Mouse (Mus musculus) kidney, postnatal 25 days (tissue): ENCODE measurements at regions not wholly inside any gene's neighbourhood (a gene's known extent, or its start where the extent isn't known, plus 50 kb on each side); places are given as distances from the start of the nearest gene placed in this dataset.

ENCODE experiments used
- DNase-seq, 2 experiments: peaks; one replicate each; pipeline ENCODE4 v3.0.0; 2021; ENCODE audit warnings: mixed read lengths in 2 of 2

DNA sequence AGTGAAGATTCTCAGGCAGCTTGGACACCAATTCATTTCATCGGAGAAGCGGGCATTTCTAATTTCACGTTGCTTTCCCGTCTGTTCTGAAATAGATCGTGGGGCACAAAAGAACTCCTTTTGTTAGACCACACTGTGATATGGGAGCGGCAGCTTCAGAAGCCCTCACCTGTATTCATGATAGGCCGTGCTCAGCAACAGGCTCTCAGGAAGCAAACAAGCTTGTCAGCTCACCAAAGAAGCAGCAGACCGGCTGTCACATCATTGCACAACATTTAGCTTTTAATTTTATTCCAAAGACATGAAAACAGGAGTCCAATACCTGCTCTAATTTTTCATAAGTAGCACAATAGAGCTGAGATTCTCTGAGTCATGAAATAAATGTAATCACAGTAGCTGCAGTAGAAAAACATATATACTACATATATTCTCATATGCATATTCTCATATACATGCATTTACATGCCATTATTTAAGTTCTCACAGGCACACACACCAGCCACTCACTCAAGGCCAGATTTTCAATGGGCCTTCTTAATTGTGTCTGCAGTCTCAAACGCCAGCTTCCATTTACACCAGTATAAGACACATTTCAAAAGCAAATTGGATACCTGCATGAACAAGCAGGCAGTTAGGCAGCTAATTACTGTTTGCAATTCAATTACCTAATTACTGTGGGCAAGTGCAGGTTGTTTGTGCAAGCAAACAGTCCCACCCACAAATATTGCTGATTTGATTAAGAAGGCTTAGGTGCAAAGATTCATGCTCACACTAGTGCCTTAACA, 698.9 kb downstream of the Diaph3 start:
- DNase-seq, result no peak

DNA sequence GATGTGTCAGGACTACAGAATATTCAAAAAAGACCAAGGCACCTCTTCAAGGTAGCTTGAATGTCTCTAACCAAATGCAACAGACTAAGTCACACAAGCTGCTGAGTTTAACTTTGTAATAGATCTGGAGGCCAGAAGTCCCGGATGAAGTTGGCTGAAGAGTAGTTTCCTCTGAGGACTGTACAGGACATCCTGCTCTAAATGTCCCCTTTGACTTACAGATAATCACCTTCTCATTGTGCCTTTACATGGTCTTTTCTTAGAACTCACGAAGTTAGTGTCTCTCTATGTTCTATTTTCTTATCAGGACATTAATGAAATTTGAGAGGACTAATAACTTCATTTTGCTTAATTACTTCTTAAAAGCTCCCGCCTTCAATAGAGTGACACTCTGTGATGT, 703.7 kb downstream of the Diaph3 start:
- no peak for DNase-seq

DNA sequence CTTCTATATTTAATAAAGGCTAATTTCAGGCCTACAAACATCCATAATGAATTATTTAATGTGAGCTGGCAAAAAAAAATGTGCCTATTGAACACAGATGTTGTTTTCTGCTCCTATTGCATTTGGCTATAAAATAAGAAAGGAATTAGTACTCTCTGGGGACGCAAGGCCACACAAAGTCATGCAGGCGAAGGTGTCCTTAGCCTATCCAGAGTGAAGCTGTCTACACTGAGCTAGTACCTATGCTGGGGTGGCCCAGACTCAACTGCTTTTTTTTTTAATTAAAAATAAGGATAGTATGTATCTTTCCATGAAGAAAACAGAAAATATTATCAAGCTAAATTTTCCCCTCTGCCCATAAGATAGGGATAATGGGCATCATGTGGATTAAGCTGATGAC, 705.7 kb downstream of the Diaph3 start:
- no peak for DNase-seq

DNA sequence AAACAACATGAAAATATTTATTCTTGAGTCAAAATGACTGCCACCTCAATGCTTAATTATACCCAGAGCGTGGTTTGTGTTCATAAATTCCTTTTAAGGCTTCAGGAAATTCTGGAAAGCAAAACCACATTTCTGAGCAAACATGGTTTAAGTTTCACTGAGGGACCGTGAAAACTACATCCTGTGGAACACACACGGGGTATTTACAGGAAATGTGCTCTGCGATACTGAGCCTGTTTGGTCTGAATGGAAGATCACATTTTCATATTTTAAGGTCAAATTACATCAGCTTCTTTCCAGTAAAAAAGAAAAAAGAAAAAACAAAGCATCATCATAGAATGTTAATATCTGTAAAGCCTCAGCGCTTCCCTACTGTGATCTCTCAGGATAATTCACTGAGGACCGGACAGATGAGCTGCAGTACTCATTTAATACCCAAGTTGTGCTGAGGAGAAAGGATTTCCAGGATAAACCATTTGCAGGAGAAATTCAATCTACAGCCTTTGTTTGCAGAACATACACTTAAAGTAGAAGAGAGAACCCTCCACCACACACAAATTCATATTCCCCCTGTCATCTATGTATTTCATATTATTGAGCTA, 709.7 kb downstream of the Diaph3 start:
- DNase-seq, result no peak

DNA sequence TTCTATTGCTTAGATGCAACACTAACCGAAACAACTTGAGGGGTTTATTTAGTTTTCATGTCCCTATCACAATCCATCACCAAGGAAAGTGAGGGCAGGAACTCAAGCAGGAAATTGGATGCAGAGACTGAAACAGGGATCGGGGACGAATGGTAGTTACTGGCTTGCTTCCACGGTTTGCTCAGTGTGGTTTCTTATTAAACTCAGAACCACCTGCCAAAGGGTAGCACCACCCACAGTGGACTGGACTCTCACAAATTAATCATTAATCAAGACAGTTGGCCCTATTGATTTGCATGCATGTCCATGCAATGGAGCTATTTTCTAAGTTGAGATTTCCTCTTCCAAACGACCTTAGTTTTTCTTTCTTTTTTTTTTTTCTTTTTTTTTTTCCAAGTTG, 719.2 kb downstream of the Diaph3 start:
- DNase-seq, result peak; percentile 75 to 82

DNA sequence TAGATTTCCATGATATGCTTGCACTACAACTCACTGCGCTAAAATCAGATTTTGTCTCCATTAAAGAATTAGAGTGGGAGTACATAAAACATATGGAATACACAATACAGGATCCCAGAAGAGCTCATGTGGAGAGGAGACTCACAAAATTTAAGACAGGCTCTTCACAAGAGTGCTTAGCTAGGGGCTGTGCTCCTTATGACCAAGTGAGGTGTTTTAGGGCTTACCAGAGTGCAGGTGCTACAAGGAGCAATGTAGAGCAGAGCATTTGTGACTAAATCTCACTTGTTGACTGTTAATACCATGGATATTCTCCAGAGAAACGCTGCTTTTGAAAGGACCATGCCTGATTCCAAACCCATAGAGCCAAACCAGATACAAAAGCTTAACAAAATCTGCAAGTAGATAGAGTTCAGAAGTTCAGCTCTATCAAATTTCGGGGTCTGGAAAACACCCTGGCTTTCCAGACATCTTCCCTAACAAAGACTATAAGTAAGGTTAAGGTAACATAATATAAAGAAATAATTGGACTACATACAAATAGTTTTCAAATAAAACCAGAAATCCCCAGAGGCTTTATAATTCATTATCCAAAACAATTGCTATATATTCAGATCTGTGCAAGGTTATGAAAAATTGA, 721.0 kb downstream of the Diaph3 start:
- DNase-seq, result no peak

DNA sequence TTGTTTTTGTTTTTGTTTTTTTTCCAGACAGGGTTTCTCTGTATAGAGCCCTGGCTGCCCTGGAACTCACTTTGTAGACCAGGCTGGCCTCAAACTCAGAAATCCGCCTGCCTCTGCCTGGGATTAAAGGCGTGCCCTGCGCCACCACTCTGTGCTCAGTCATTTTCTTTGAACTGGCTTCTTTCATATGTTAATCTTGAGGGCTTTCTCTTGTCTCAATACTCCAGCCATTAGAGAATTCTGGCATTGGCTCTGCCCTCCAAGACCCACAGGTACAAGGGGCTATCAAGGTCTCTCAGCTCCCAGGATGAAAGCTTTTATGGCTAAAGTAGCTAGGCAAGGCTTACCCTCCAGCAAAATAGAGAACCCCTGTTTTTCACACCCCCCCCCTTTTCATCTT, 744.2 kb downstream of the Diaph3 start:
- no peak for DNase-seq

DNA sequence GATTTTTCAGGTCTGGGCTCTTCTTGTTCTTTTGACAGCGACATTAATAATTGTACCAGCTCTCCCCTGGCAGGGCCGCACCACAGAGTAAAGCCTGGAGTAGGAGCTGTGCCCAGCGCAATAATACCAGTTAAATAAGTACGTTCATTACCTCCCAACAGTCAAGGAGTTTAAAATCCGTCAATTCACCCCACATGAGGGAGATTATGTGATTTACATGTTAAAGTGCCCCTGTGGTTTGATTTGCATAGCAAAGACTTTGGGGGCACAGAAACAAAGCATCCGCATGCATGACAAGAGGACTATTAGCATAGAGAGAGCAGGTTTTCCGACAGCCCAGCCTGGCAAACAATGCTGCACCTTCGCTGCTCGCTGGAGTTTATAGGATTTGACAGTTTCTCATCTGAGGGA, 745.1 kb downstream of the Diaph3 start:
- DNase-seq, result no peak

DNA sequence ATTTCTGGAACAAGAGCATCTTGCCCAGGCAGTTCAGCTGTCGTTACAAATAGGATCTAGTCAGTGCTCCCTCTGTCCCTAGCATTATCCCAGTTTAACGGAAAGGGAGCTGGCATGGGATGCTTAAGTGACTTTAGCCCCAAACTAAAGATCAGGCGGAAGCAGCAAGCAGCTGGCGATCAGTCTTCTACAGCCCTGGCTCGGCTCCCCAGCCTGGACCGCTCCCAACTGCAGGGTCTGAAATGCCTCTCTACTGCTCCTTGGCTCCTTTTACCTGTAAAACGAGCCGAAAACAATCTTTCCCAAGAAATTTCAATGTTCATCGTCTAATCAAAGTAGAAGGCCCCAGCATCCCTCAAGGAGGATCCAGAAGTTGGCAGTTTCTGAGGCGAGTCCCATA, 745.5 kb downstream of the Diaph3 start:
- no peak for DNase-seq

DNA sequence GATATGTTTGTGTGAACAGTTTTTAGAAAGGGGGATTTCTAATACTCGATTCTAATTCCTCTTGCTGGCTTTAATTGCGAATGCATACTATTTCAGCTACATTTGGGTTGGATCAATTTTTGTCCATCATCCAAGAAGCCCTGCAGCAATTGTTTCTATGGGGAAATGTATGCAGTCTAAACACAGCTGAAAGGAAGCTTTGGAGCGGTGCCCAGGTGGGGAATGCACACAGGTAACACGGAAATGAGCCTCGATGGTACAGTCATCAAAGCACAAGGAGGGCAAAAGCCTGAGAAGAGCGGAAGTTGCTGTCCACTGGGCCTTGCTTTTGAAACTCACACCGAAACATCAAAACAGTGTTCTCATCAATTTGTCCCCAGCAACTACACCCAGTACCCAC, 746.0 kb downstream of the Diaph3 start:
- no peak for DNase-seq

DNA sequence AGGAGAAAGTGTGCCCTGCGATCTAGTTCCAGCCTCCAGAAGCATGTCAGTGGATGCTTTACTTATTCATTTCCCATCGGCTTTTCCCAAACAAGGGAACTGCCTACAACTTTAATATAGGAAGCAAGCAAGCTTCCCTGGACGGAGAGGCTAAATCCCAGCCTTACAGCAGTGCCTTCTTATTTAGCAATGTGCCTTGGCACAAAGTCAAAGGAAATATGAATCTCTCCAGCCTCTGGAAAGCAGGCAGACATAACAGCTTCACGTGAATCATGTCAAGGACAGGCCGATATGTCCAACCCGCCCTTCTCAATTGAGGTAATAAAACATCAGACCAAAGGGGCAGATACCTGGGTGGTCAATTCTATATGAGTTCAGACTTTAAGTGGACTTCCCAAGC, 755.9 kb downstream of the Diaph3 start:
- DNase-seq, result no peak

DNA sequence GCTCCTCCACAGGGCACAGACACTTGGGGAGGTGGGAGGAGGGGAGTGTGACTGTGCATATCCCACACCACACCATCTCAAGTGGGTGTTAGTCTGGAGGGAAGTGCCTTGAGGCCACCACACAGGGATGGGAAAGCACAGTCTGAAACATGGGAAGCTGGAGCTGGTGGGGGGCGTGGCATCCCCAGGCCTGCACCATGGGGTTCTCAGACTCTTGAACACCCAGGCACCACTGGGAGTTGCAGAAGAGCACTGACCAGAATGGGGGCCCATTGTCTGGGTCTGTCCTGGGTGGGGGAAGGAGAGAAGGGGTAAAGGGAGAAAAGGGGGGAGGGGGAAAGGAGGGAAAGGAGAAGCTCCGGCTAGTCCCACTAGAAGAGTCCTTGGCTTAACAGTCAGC, 776.0 kb downstream of the Diaph3 start:
- no peak for DNase-seq

DNA sequence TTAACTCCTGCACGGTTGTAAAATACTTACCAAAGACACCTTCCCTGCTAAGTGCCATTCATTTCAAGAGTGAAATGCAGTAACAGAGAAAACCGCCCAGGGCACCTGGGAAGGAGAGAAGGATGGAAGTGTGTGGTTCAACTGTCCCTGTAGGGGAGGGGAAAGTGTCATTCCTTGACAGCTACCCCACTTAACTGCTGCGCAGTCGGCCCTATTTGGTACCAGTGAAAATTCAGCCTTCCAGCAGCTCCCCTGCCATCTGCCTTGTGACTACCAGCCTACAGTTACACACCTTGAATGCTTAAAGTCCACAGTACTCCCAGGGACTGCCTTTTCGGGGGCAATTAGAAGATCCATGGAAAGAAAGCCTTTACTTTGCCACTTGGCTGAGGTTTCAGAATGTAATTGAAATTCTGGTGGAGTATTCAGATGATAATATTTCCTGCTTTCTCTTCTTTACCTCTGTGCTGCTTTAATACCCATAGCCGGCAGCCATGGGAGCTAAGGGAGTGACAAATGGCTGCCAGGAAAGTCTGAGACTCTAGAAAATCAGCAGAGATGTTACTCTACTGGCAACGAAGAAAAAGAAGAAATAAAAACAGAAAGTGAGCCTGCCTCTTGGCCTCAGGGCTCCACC, 780.5 kb downstream of the Diaph3 start:
- no peak for DNase-seq

DNA sequence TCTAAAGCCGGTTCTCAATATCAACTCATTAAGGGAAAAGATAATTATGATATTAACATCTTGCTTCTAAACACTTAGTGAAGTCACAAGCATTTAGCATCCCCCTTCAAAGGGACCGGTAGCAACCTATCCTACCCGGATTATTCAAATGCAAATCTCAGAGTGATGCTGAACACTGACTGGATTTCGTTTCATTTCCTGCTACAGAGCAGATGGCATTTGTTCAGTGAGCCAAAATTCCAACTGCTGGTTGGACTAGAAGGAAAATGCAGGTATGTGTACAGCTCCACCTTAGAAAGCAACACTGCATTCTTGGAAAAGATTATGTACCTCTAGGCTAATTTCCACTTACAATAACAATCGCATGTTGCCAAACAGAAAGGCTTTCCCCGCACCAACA, 782.5 kb downstream of the Diaph3 start:
- DNase-seq, result no peak

DNA sequence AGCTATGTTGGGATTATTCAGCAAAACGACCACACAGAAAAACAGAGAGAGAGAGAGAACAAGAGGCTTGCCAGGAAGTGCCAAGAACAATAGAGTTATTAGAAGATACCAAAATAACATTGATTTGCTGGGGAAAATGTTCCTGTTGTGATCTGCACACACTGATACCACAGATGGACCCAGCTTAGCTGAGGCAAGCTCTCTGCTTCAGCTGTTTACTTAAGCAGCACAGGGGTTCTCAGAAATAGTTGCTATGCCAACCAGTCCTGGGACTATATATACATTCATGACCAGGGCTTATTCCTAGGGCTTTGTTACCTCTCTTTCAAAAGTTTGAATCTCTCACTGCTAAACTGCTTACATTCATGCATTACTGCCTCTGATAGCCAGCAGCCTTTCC, 790.5 kb downstream of the Diaph3 start:
- DNase-seq, result no peak

DNA sequence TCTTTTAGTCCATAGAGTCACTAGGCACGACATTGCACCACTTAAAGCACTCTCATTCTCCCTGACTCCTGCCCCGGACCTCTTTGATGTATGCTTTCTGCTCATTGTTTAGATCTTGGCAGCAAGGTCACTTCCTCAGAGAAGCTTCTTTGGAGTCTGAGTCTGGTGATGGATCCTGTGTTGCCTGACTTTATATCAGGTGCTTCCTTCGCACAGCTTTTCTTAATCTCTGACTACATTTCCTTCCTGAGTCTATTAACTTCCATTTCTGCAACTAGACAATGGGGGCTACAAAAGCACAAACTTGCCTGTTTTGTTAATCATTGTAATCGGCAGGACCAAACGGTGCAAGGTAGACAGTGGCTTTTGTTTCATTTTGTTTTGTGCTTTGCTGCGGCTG, 802.0 kb downstream of the Diaph3 start:
- no peak for DNase-seq

DNA sequence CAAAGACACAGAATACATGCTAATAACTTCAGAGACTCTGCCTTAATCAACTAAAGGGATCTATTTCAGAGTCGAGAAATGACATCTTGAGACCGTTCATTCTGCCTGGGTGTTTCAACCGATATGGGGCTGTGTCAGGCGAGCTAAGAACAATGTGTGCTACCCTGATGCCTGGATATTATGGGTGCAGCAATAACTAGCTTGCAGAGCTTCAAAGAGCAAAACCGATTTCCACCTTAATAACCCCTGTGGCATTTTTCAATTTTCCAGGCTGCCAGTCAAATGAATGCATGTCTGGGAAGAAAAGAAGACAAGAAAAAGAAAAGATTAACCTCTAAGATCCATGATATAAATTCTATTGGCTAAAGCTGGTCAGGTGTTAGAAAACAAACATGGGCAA, 804.0 kb downstream of the Diaph3 start:
- DNase-seq, result no peak

DNA sequence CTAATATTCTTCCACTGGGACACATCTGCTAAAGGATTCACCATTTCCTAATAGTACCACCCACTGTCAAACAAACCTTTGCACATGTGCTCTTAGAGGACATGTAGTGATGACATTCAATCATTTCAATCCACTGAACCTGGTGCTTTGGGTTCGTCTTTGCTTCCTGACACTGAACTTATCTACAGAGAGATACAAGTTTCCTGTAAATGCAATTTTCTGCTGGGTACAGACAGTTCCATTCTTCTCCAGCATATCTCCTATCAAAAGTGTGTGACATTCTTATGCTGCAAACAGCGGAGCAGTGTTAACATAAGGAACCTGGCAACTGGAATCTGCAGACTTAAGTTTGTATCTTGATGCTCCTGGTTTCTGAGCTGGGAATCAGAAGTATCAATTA, 805.8 kb downstream of the Diaph3 start:
- DNase-seq, result no peak

DNA sequence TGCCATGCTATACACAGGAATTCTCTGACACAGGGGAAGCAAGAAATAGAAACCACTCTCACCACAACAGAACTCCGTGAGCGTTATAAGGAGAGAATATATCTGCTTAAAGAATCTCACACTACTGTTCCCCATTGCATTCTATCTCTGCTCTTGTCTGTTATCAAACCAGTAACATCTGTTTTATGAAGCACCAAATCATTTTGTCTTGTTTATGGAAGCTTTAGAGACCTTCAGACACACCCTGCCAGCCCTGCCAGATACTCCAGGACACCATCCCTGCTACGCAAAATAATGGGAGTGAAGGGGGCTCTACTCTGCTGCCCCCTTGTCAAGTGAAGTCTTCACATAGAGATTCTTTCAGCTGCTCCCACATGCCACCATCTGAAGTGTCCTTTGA, 811.9 kb downstream of the Diaph3 start:
- no peak for DNase-seq

DNA sequence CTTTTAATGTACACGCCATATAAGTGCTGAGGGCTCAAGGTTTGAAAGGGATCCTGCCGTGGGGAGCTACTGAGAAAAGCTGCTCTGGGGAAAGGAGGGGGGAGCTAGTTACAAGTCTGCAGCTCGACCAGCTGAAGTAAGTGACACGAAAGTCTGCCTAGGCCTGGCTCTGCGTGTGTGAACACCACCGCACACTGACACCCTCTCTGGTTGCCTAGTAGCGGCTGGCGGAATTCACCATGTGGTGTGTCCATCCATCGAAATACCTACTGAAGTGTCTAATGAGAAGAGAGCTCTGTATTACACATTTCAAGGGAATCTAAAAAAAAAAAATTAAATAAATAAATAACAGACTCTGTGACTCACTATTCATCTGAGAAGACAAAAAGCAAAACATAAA, 813.4 kb downstream of the Diaph3 start:
- no peak for DNase-seq

DNA sequence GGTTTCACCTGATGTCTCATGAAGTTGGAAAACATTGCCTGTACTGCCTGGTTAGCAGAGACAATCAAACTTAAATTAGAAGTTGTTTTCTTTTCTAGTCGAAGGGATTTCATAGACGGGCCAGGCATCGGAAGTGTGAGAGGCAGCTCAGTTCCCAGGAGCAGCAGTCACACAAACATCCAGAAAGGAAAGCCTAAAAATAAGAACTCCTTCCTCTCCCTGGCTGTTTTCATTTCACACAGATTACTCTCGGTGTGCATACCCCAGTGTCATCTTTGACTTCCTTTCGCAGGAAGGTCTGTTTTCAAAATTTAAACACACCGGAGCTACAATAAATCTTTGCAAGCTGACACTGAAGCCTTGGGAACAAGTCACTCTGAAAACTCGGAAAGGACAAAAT, 818.7 kb downstream of the Diaph3 start:
- peak; percentile 23 to 71 for DNase-seq

DNA sequence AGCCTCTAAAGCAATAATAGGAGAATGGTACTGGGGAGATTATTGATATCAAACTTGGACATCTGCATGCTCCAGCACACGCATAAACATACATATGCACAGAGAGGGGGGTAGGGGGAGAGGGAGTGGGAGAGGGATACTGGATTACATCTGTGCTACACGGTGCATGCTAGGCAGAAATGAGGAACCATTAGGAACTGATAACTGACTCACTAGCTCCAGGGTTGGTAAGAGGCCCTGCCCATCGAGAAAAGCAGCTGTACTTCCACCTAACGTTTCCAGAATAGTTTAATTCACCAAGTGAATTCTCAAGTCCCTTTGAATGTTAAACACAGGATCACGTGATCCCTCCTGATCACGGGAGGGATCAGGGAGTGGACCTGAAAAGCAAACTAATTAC, 825.1 kb downstream of the Diaph3 start:
- no peak for DNase-seq

DNA sequence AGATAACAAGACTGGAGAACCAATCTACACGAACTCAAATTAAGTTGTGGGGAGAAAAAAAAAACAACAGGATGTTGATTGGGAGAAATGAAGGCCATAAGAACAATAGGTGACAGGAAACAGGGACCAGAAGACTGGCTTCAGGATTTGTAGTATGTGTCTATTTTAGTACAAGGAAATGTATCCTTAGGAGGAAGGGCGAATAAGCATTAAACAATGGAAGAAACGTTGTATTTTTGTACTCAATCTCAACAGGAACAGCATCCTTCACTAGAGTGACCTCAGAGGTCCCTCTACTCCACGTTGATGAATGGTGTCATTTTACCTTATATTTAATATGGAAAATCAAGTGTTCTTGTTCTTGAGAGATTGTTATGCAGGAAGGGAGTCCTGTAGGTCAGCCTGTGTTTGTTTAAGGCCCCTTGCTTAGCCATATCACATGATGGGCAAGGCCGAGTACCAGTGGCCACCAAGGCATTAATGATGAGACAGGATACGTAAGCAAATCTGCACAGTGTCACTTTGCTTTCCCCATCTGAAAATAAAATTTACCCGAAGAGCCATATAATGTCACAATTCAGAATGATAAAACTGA, 832.0 kb downstream of the Diaph3 start:
- DNase-seq, result peak in 1 of 2 experiments; percentile 34

DNA sequence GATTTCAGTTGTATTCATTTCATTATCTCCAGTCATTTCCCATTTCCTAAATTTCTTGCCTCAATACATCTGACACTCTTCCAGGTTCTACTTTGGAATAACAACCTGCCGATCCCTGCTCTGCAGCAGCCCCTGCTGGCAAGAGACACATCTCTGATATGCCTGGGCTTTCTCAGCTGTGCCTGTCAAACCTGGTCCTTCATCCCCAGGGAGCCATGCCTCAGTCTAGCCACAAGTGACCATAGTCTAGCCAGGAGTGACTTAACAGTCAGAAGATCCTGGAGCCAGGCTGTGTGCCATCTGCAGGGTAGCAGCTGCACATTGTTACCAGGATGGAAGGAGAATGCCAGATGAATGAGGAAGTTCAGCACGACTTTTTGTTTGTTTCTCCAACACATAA, 833.2 kb downstream of the Diaph3 start:
- peak; percentile 77 to 79 for DNase-seq
